Mouse (Mus musculus): ENCODE results near the gene Acer3.

- TF ChIP-seq POLR2A (IDR thresholded peaks at IDR 0.05; ENCODE audit: control insufficient read depth in 1 of 2, insufficient read depth in 1 of 2, low read depth in 1 of 2, low read length in 2 of 2, poor library complexity in 1 of 2): no peak
- no peak for TF ChIP-seq EP300 (IDR thresholded peaks at IDR 0.05; ENCODE audit: low read depth in 1 of 2, low read length in 2 of 2)
- no peak for TF ChIP-seq MAX (IDR thresholded peaks at IDR 0.05; ENCODE audit: low read length)
- TF ChIP-seq CTCF (IDR thresholded peaks at IDR 0.05 in 2 of 3, conservative IDR thresholded peaks at IDR 0.05 in 1 of 3; ENCODE audit: control insufficient read depth in 1 of 3, insufficient read depth in 1 of 3, low read depth in 2 of 3, low read length in 3 of 3, poor library complexity in 1 of 3, severe bottlenecking in 1 of 3): no peak
- no peak for TF ChIP-seq E2F4 (IDR thresholded peaks at IDR 0.05; ENCODE audit: borderline replicate concordance, low read depth, low read length)
- TF ChIP-seq JUND (IDR thresholded peaks at IDR 0.05; ENCODE audit: low read depth, low read length): no peak
- no peak for TF ChIP-seq HCFC1 (IDR thresholded peaks at IDR 0.05; ENCODE audit: low read depth, low read length)
Observed at GRCm38 (mm10) chr7:98354160-98354920, 33.3 kb upstream of the Acer3 start.

All from MEL (cell line).